13 mouse cellular contexts compared by ENCODE assay signal in genomic region chr13:37860789-37861188, GRCm38 (mm10).
DNase-seq lines count a peak whose midpoint lies in the region; ATAC-seq and TF ChIP-seq lines count a peak whose summit lies in the region.
"Had no signal": no experiment of that assay in that cellular context is flagged by ENCODE, and none has a peak within 500 bp of the region (broad histone marks: within the 10 kb centered on the region; RNA-seq: fewer than 3 reads in every experiment).

No protein-coding gene starts in this region.

- H3K4me3 ChIP-seq in kidney, embryonic 15.5 days (replicated peaks), result no peak overlapping the region
- H3K4me3 ChIP-seq in bone marrow macrophage, adult 2 months (ENCODE audit: insufficient read depth, low read length), result no peak overlapping the region
- no peak overlapping the region for H3K4me3 ChIP-seq in liver, embryonic 15.5 days (replicated peaks)
- H3K4me3 ChIP-seq in neural tube, embryonic 15.5 days (replicated peaks), result no peak overlapping the region
- H3K4me3 ChIP-seq: forebrain, embryonic 13.5 days; left cerebral cortex, adult 2 months had no signal

- H3K27me3 ChIP-seq in kidney, embryonic 15.5 days, result no peaks in the 10 kb centered on the region
- H3K27me3 ChIP-seq in liver, embryonic 15.5 days, result no peaks in the 10 kb centered on the region
- no peaks in the 10 kb centered on the region for H3K27me3 ChIP-seq in neural tube, embryonic 15.5 days (replicated peaks)

- H3K9me3 ChIP-seq in kidney, embryonic 15.5 days (replicated peaks), result no peaks in the 10 kb centered on the region
- H3K9me3 ChIP-seq in liver, embryonic 15.5 days (replicated peaks), result no peaks in the 10 kb centered on the region
- H3K9me3 ChIP-seq in neural tube, embryonic 15.5 days (replicated peaks), result no peaks in the 10 kb centered on the region
- H3K9me3 ChIP-seq: forebrain, embryonic 13.5 days had no signal

- no peak overlapping the region for H3K4me2 ChIP-seq in kidney, embryonic 15.5 days
- H3K4me2 ChIP-seq in liver, embryonic 15.5 days, result peak overlapping the region; percentile 38
- no peak overlapping the region for H3K4me2 ChIP-seq in neural tube, embryonic 15.5 days
- H3K4me2 ChIP-seq: forebrain, embryonic 13.5 days had no signal

- no peak for DNase-seq in kidney, postnatal 4 days
- peak; percentile 51 for DNase-seq in A20 (ENCODE audit: low read depth, low spot score)
- no peak for DNase-seq in frontal cortex, postnatal 36 days (ENCODE audit: low spot score in 2 of 2)
- no peak for DNase-seq in urinary bladder, postnatal 10 days (ENCODE audit: low spot score)
- DNase-seq: cerebellum, postnatal 10 days; thymus, postnatal 25 days had no signal

- no peak for TF ChIP-seq POLR2A in bone marrow macrophage, adult 2 months (IDR thresholded peaks at IDR 0.05; ENCODE audit: borderline replicate concordance, low read depth, low read length)

- 73% methylated on average over 3 of the region's 3 CpGs for WGBS in kidney, embryonic 15.5 days
- WGBS in liver, embryonic 15.5 days (ENCODE audit: insufficient replicate concordance), result 47% methylated on average over 3 of the region's 3 CpGs
- WGBS in neural tube, embryonic 15.5 days, result 91% methylated on average over 3 of the region's 3 CpGs

- peaks cover 74% of the 10 kb centered on the region for H3K4me1 ChIP-seq in kidney, embryonic 15.5 days
- peaks cover 50% of the 10 kb centered on the region for H3K4me1 ChIP-seq in bone marrow macrophage, adult 2 months (ENCODE audit: control insufficient read depth, insufficient read depth, low read length)
- peaks cover 90% of the 10 kb centered on the region for H3K4me1 ChIP-seq in liver, embryonic 15.5 days (replicated peaks)
- H3K4me1 ChIP-seq in neural tube, embryonic 15.5 days, result peaks cover 34% of the 10 kb centered on the region

- H3K27ac ChIP-seq in kidney, embryonic 15.5 days, result peak overlapping the region; percentile 89
- peak overlapping the region; percentile 80 for H3K27ac ChIP-seq in bone marrow macrophage, adult 2 months (ENCODE audit: insufficient read depth, low read depth, low read length)
- peak overlapping the region; percentile 81 for H3K27ac ChIP-seq in liver, embryonic 15.5 days (replicated peaks)
- no peak overlapping the region for H3K27ac ChIP-seq in neural tube, embryonic 15.5 days (replicated peaks)
- H3K27ac ChIP-seq: forebrain, embryonic 13.5 days; left cerebral cortex, adult 2 months had no signal

- H3K36me3 ChIP-seq in kidney, embryonic 15.5 days, result 0 out of 2 replicates have a peak, but pooled peaks cover 3% of the 10 kb centered on the region
- H3K36me3 ChIP-seq in liver, embryonic 15.5 days (replicated peaks), result 0 out of 2 replicates have a peak, but pooled peaks cover 4% of the 10 kb centered on the region
- no peaks in the 10 kb centered on the region for H3K36me3 ChIP-seq in neural tube, embryonic 15.5 days

- TF ChIP-seq CTCF in bone marrow macrophage, adult 2 months (IDR thresholded peaks at IDR 0.05; ENCODE audit: low read depth, low read length), result no peak

- no peak overlapping the region for H3K9ac ChIP-seq in kidney, embryonic 15.5 days
- peak overlapping the region; percentile 4; the same call in 1 of the 2 replicates for H3K9ac ChIP-seq in liver, embryonic 15.5 days
- H3K9ac ChIP-seq in neural tube, embryonic 15.5 days (replicated peaks), result no peak overlapping the region
- H3K9ac ChIP-seq: forebrain, embryonic 13.5 days had no signal

- ATAC-seq in kidney, embryonic 15.5 days (replicated peaks; ENCODE audit: low FRiP score), result no peak
- ATAC-seq in liver, embryonic 15.5 days (ENCODE audit: insufficient read depth), result no peak
- no peak for ATAC-seq in neural tube, embryonic 15.5 days (ENCODE audit: low FRiP score)
- ATAC-seq: CD4-positive, CD25-positive, alpha-beta regulatory T cell, adult 4 months; forebrain, embryonic 13.5 days had no signal
